Mouse (Mus musculus) testis, adult 2 months (tissue): ENCODE measurements around the gene Col18a1.

Source experiments
- CTCF ChIP-seq: fragments of 200-500 bp; IDR thresholded peaks from 2 replicates; pipeline ENCODE4 v1.5.1; 2012; ENCODE audit warnings: low read depth, mild to moderate bottlenecking, inconsistent platforms, low read length, moderate library complexity; ENCODE audit not compliant: control insufficient read depth, insufficient read depth, insufficient replicate concordance
- POLR2A ChIP-seq: fragments of 200-500 bp; IDR thresholded peaks from 2 replicates; pipeline ENCODE4 v1.6.1; 2012; ENCODE audit warnings: low read depth, mild to moderate bottlenecking, inconsistent platforms, low read length, moderate library complexity; ENCODE audit not compliant: control insufficient read depth

GRCm38 (mm10) chr10:77113489-77114240 is 52.7 kb downstream of the Col18a1 start:
- TF ChIP-seq POLR2A (no peak), CTCF (no peak)
